Mouse (Mus musculus) layer of hippocampus, adult 2 months (tissue): ENCODE data around the gene Myh3. TPM values are rescaled to one million over a fixed set of nuclear protein-coding genes. Genes with fewer than 3 reads are reported as not detected.

ENCODE experiments used
- DNase-seq, 2 experiments: peaks; one replicate each; pipeline ENCODE4 v3.0.0; 2022; ENCODE audit warnings: low spot score in 2 of 2
- H3K27ac ChIP-seq: fragments of 200-600 bp; 2 replicates; pipeline ENCODE4 v1.8.1; 2022
- H3K4me3 ChIP-seq: fragments of 200-600 bp; 2 replicates; pipeline ENCODE4 v1.8.1; 2022; ENCODE audit warnings: mild to moderate bottlenecking
- CTCF ChIP-seq: fragments of 200-600 bp; conservative IDR thresholded peaks from 2 replicates; pipeline ENCODE4 v1.8.1; 2022; ENCODE audit warnings: antibody characterized with exemption, mild to moderate bottlenecking, moderate library complexity
- total RNA-seq, 2 experiments: library from RNA; stranded (reverse); gene quantifications; 2 replicates each; pipeline ENCODE4 v1.2.3; 2021

Gene Myh3
- total RNA-seq, 2 experiments from 2014 or later = 0.67 to 0.91 TPM

- no peak for TF ChIP-seq CTCF
- DNase-seq = no peak
- H3K4me3 ChIP-seq = peak overlapping the region; percentile 100
- peak overlapping the region; percentile 82 for H3K27ac ChIP-seq
Measured at GRCm38 (mm10) chr11:67051676-67052320, 26.3 kb upstream of the Myh3 start.

GRCm38 (mm10) chr11:67052321-67052952 lies 25.7 kb upstream of the Myh3 start, which contains the start of the genes Adprm and Sco1:
Gene Adprm, minus strand, starts transcription at chr11:67052594.
Gene Sco1, plus strand, starts transcription at chr11:67052670.
- peak within 1 kb of the TSS; percentile 100 for H3K4me3 ChIP-seq
- peak; percentile 82 to 91 for DNase-seq
- peak; percentile 69 for TF ChIP-seq CTCF
- peak within 1 kb of the TSS; percentile 82 for H3K27ac ChIP-seq

GRCm38 (mm10) chr11:67054754-67055365 lies 23.2 kb upstream of the Myh3 start:
- TF ChIP-seq CTCF = no peak
- no peak for DNase-seq
- Histone ChIP-seq H3K27ac (no peak overlapping the region), H3K4me3 (no peak overlapping the region)

- Histone ChIP-seq H3K27ac (no peak overlapping the region), H3K4me3 (no peak overlapping the region)
- no peak for DNase-seq
- TF ChIP-seq CTCF = no peak
Measured at GRCm38 (mm10) chr11:67061311-67061710, 16.8 kb upstream of the Myh3 start.

DNA sequence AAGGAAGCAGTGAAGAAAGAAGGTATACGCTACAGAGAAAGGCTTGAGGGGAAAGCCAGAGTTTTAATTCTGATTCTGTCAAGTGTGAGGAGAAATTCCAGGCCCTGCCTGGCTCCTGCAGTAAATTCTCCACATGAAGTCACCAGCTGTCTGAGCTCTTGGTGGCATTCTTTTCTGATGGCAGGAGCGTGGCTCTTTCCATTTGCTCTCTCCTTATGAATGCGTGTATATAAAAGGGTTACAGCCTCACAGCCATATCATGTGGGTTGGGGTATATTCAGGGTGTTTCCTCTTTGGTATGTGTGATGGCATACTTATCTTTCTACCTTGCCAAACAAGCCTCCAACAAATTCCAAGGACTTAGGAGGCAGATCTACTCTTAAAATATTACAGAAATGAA lies 15.4 kb upstream of the Myh3 start:
- DNase-seq = no peak
- Histone ChIP-seq H3K4me3 (no peak overlapping the region), H3K27ac (no peak overlapping the region)
- TF ChIP-seq CTCF = no peak

DNA sequence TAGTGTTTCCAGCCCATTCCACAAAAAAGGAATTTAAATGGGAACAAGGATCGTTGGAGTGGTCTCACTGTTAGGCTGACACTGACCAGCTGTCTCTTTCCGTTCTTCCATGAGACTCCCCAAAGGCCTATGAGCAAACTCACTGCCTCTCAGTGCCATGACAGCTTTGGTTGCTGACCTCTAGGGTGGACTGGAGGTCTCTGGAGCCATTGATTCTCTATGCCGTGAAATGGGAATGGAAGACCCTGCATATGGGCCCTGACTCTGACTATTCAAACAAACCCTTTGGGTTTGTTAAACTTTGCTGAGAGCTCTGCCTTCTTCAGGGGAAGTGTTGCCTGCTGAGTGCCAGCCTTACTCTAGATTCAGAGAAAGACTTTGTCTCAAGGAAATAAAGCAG lies 10.4 kb upstream of the Myh3 start:
- H3K27ac ChIP-seq = no peak overlapping the region
- no peak for TF ChIP-seq CTCF
- no peak for DNase-seq
- no peak overlapping the region for H3K4me3 ChIP-seq

- TF ChIP-seq CTCF = no peak
- Histone ChIP-seq H3K4me3 (no peak overlapping the region), H3K27ac (no peak overlapping the region)
- no peak for DNase-seq
Measured at GRCm38 (mm10) chr11:67072615-67073130, 5.4 kb upstream of the Myh3 start.

DNA sequence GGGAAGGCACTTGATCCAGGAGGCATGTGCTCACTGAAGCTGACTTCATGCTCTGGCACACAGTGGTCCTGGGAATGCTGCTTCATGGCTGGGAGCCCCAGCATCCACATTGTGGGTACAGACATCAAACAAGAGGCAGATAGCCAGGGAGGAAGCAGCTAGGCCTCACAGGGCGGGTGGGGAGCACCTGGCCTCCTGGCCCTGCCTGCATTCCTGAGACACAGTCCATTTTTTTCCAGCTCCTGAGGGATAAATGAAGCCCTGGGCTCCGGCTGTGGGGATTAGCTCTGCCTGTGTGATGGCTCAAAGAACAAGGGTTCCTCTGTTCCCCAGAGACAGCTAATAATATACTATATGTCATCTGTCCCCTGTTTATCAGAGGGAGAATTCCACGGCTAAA lies 3.1 kb upstream of the Myh3 start:
- no peak overlapping the region for H3K4me3 ChIP-seq
- peak overlapping the region; percentile 39; the same call in 1 of the 2 replicates for H3K27ac ChIP-seq
- DNase-seq = no peak
- no peak for TF ChIP-seq CTCF

DNA sequence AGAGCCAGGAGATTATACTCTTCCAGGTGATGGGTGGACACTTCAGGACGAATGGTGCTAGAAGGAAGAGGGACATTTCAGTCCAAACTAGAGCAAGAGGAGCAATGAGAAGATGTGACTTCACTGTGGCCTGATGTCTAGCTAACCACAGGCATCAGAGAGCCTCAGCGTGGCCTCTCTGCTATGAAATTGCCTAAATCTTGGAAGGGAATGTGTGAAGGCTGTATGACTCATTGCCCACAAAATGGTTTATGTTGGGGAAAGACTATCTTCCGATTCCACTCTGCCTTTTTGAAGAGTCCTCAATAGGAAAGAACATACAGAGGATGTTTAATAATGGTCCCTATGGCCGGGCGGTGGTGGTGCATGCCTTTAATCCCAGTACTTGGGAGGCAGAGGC lies 1.3 kb upstream of the Myh3 start:
- Histone ChIP-seq H3K27ac (no peak overlapping the region), H3K4me3 (no peak overlapping the region)
- DNase-seq = no peak
- TF ChIP-seq CTCF = no peak

DNA sequence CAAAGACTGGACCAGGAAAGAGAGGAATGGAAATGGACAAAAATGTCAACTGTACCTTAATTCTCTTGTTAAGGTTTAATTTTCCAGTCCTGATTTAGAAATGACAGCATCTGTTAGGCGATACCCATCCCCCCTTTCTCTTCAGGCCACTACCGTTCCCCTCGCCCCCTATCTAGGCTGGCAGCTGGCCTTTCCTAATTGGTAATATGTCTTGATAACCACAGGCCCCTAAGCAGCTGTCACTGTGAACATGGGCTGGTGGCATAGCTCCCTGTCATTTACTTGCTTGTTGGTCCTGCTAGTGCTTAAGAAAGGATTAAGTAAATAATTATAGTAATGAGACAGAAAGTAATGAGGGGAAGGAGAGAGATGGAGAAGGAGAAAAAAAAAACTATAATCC lies 665 bp upstream of the Myh3 start:
- Histone ChIP-seq H3K4me3 (no peak overlapping the region), H3K27ac (no peak overlapping the region)
- no peak for TF ChIP-seq CTCF
- DNase-seq = no peak

DNA sequence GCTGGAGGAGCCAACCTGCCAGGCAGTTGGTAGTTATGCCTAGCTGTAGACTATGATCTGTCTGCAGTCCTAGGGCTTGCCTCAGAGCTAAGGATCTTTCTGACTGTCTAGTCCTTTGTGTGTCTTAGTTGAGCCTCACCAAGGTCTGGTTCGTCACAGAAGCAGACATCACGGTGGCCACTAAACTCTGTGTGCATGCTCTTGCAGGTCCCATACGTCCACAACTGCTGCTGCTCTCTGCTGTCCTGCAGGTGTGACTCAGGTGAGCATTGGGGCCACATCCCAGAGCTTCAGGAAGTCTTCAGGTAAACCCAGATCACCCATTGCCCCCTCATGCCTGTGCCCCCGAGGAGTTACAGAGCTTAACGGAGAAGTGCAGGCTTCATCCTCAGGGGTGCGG lies 788 bp downstream of the Myh3 start:
- no peak for TF ChIP-seq CTCF
- no peak for DNase-seq
- Histone ChIP-seq H3K27ac (no peak overlapping the region), H3K4me3 (no peak overlapping the region)

GRCm38 (mm10) chr11:67079740-67080139 lies 1.6 kb downstream of the Myh3 start:
- no peak for TF ChIP-seq CTCF
- H3K27ac ChIP-seq = no peak overlapping the region
- no peak overlapping the region for H3K4me3 ChIP-seq
- no peak for DNase-seq

DNA sequence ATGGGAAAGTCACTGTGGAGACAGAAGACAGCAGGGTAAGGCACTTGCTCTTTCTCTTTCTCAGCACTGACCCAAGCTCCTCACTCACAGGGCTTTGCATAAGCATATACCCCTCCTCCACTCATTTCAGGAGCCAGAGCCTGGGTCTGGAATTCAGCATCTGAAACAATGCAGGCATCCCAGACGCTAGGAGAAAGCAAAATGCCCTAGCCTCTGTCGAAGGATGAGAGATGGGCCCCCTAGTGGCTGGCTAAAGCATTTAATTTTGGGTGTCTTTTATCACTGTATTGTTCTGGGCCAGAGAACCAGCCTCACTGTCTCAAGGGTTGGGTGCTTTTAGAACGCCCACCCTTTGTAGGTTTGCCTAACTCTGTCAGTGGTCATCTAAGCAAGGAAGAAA lies 2.1 kb downstream of the Myh3 start:
- TF ChIP-seq CTCF = peak; percentile 94
- peak; percentile 51 to 76 for DNase-seq
- Histone ChIP-seq H3K27ac (no peak overlapping the region), H3K4me3 (no peak overlapping the region)
